Mouse (Mus musculus) gastrocnemius, adult 18-20 months (tissue): ENCODE results near the gene St8sia1. TPM values are rescaled to one million over a fixed set of nuclear protein-coding genes. Genes with fewer than 3 reads are reported as not detected.
A peak's percentile ranks its signal among the peaks of the same experiment; 100 is the strongest.
"Not testable (repeated sequence)": the region's sequence is repeated elsewhere in the genome, so short reads cannot be mapped to it uniquely, and the experiment has no call there.

Experiments
- DNase-seq: peaks from one replicate; pipeline ENCODE4 v3.0.0; 2021; ENCODE audit warnings: low spot score
- long read RNA-seq, 2 experiments: library from polyadenylated mRNA; stranded (forward); transcript quantifications; one replicate each; pipeline ENCODE4 v2.0.0; 2021
- total RNA-seq, 2 experiments: library from RNA; stranded (reverse); gene quantifications; 2 replicates each; pipeline ENCODE4 v1.2.3; 2021

St8sia1 gene
- under 1 TPM; 0.19 to 0.30 TPM for total RNA-seq
- long read RNA-seq, experiment 1: 0 reads
- long read RNA-seq, experiment 2: 0 reads

DNA sequence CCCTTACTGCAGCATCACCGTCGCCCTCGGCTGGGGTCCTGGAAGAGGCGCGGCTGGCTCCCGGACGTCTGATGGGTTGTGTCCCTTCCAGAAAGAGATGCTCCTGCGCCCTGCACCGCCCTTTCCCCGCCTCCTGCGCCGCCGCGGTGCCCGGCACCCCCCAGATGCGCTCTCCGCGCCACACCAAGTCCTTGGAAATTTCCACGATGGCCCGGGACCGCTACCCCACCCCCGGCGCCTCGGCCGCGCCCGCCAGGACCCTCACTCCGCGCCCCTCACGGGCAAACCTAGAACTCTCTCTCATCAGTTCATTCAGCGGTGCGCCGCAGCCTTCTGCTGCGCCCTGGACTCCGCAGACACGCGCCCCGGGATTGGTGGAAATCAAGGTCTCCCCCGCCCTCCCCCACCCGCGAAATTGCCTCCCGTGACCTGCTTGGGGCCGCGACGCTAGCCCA is at the start of gene St8sia1:
TSS of gene St8sia1 (minus strand) at position 377 of the 455 bp plus-strand sequence.
- no peak for DNase-seq

DNA sequence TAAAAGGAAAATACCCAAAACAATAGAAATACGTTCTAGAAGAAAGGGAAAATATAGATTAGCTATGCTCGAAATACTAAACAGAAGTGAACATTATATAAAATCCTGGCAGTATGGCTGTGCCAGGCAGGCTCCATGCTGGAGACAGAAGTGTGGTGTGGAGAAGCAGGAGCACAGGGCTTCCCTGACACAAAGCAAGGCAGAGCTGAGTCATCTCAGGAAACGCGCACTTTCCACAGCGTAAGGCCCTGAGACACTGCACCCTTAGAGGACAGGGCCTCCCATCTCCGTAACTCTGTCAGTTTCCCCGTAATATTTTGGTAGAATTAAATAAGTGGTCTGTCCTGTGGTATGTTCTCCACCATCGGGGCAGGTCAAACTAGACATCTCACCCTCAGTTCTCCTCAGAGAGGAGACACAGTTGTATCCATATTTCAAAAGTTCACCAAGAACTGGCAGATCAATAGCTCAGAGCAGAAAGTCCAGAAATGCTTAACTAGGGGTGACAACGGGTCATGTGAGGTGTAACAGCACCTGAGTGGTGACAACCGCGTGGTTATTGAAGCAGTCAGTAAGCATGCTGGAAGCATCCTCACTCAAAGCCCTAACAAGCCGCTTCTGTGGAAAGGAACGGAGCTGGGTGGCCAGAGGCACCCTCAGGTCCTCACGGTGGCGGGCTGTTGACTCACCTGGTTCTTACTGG is 48.4 kb upstream of the St8sia1 start:
- no peak for DNase-seq

DNA sequence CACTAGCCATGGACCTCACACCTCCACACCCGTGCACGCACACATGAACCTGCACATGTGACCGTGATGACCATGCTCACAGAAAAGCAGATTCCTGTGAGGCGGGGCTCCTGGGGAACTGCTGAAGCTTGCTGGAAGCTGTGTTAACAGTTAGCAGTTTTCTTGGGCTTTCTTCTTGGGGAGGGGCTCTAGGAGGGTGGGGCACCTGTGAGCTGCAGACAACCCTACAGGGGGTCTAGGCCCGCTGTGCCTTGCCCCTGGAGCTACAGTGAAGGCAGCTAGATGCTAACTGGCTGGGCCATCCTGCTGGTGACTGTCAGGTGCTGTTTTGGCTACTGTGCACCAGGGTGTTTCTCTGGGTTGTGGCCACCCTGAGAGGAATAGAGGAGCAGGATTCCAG is 44.6 kb upstream of the St8sia1 start:
- DNase-seq: no peak

- not testable (repeated sequence) for DNase-seq
These were observed 41.0 kb upstream of the St8sia1 start for GRCm38 (mm10) chr6:143005209-143005608.

DNA sequence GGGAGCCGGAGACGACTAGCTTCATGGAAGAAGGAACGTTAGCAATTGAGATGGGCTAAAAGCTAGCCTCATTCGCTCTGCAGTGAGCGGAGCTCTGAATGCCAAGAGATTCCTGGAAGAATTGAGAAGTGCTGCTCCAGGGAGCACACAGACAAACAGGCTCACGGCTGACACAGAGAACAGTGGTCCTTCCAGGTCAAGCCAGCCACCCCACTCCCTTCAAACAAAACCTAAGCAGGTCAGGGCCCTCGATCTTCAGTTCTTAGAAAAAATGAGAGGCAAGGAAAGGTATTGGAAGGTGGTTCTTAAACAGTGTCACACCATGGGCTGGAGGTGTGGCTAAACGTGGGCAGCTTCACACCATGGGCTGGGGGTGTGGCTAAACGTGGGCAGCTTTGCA is 40.5 kb upstream of the St8sia1 start:
- no peak for DNase-seq

GRCm38 (mm10) chr6:142998221-142998999 is 34.2 kb upstream of the St8sia1 start:
- peak; percentile 35 for DNase-seq

DNA sequence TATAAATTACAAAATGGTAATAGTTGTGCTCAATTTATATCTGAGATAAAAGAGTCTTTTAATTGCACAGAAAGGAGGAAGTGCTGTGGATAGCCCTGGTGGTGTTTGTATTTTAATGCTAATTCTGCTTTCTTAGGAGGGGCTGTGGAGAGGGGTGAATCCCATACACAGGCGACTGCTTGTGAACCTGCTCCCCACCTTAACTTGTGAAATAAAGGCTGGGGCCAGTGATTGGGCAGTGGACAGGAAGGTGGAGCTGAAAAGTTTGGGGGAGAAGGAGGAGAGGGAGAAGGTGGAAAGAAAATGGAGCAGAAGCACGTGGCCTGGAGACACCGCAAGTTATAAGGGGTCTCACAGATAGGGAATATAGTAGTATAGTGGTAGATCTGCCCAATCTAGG is 32.6 kb upstream of the St8sia1 start:
- DNase-seq: no peak

DNA sequence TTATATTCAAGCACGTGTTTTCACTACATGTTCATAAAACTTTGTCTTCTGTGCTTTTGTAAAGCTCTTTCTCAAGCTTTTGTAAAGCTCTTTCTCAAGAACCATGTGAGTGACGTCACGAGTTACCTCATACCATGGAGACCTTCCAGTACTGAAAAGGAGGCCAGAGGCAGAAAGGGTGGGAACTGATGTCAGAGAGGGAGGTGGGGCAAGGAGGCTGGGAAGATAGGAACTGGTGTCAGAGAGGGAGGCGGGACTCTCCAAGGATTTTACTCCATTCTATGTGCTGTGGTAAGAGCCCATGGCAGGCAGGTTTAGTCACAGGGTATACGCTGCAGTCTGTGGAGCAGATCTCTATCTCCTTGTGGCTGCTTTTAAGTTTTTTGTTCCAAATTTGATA is 31.3 kb upstream of the St8sia1 start:
- DNase-seq: peak; percentile 59

DNA sequence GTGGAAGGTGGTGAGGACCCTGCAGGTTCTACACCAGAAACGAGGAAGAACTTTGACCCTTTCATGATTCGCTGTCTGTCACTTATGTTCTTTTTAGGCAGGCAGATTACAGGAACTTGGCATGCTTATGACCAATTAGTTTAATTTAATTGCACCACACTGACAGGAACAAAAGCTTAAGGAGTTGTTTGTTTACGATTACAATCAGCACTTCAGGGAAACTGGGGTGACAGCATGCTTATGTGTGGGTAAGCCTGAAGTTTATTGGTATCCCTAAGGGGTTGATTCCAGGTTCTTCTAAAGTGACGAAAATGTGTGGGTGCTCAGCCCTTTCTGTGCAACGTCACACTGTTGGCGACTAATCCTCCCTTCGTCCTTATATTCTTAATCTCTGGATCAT is 30.6 kb upstream of the St8sia1 start:
- DNase-seq: no peak

- DNase-seq: no peak
These were observed 29.8 kb upstream of the St8sia1 start for GRCm38 (mm10) chr6:142993705-142994698.

- DNase-seq: no peak
These were observed 28.7 kb upstream of the St8sia1 start for GRCm38 (mm10) chr6:142992971-142993370.

- DNase-seq: no peak
These were observed 27.8 kb upstream of the St8sia1 start for GRCm38 (mm10) chr6:142992099-142992498.

- no peak for DNase-seq
These were observed 27.3 kb upstream of the St8sia1 start for GRCm38 (mm10) chr6:142991391-142992059.

DNA sequence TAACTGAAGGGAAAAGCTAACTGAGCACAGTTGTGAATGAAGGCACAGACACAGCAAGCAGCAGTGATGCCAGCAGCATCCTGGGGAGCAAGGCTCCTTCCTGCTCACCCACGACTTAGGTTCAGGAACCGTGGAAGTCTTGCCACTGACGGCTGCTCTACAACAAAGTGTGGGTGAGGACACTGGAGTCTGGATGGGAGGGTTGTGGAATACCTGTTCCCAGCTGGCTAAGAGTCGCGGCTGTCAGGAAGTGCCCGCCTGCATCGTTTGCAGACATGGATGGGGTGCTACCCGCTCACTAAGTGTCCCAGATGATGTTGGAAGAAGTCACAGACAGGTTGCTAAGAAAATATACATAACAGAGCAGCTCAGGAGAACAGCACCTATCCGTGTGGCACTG is 26.3 kb upstream of the St8sia1 start:
- DNase-seq: no peak

DNA sequence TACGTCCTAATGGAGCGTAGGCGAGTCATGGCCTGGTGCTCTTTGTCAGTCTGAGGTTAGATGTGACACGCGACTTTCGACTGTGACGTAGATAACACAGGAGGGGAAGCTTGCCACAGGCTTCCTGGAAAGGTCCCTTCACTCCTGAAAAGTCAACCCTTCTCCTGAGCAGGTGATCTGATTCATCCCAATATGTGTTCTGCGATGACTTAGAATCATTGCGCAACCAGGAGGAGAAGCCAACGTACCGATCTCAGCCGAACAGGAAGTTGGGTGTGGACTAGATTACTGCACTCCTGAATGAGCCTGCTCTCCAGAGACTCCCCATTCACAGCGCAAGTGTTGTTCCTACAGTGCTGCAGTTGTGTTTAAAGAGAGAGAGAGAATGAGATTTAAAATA is 25.2 kb upstream of the St8sia1 start:
- DNase-seq: no peak

GRCm38 (mm10) chr6:142988753-142989152 is 24.5 kb upstream of the St8sia1 start:
- peak; percentile 55 for DNase-seq

DNA sequence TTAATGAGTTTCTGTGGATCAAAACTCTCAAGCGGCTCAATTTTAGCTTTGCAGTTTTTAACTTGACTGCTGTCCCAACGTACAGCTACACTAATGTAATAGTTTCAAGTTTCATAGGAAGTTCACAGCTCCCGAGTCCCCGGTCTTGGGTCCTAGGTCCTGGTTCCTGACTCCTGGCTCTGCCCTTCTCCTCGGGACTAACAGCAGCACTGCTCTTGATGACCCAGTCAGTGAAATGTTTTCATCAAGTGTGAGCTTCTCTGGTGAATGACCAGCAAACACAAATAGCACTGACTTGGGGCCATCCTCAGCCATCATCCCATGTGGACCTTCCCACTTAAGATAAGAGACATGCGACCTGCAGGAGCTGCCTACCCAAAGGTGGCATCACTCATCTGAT is 24.0 kb upstream of the St8sia1 start:
- no peak for DNase-seq

- DNase-seq: no peak
These were observed 23.4 kb upstream of the St8sia1 start for GRCm38 (mm10) chr6:142987616-142988015.

GRCm38 (mm10) chr6:142986706-142987105 is 22.5 kb upstream of the St8sia1 start:
- DNase-seq: not testable (repeated sequence)

DNA sequence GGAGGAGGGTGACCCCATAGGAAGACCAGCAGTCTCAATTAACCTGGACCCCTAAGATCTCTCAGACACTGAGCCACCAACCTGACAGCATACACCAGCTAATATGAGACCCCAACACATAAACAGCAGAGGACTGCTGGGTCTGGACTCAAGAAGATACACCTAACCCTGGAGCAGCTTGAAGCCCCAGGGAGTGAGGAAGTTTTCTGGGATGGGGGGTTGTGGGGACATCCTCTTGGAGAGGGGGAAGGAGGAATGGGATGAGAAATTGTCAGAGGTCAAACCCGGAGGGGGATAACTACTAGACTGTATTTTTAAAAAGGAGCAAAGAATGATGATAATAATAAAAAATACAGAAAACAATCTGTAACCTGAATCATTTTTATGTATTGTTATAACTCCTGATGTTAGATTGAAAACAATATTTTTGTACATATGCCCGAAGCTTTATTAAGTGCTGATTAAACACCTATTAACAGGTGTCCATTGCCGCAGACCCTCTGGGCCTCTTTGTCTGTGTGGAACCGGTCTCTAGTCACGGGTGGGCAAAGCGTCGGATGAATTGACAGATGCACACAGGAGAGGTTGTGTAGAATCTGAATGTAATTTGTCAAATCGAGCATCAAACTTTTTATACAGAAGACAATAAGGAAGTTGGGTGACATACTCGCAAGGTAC is 21.4 kb upstream of the St8sia1 start:
- not testable (repeated sequence) for DNase-seq
